13 mouse cellular contexts compared by ENCODE assay signal in the genomic region with DNA sequence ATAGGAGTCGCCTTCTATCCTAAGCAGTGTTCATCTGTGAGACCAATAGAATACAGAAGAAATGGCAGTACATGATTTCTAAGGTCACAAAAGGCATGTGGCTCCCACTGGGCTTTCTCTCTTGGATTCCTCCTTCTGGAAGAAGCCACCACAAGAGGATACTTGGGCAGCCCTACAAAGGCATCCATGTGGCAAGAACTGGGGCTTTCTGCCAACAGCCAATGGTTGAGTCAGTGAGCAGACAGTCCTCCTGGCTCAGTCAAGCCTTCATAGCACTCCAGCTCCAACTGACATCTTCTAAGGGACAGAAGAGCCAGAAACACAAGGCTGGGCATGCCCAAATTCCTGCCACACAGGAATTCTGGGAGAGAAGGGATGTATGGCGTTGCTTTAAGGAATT.
DNase-seq lines count a peak whose midpoint lies in the region; TF ChIP-seq lines count a peak whose summit lies in the region.
"Had no signal": no experiment of that assay in that cellular context is flagged by ENCODE, and none has a peak within 500 bp of the region (broad histone marks: within the 10 kb centered on the region; RNA-seq: fewer than 3 reads in every experiment).

No protein-coding gene starts in this region.

- TF ChIP-seq POLR2A in lung, adult 2 months (IDR thresholded peaks at IDR 0.05; ENCODE audit: borderline replicate concordance, extremely low read depth, low read depth, low read length): no peak

- peak; percentile 37 to 45 for DNase-seq in lung, adult 18-20 months
- DNase-seq in lung, adult 2 months: no peak
- peak; percentile 15 for DNase-seq in adrenal gland, adult 8-10 months
- peak; percentile 91 to 92 for DNase-seq in cerebellum, postnatal 10 days
- DNase-seq in lung, postnatal 25 days (ENCODE audit: low spot score): peak; percentile 36
- no peak for DNase-seq in layer of hippocampus, adult 18-20 months (ENCODE audit: low spot score in 2 of 2)
- DNase-seq in layer of hippocampus, adult 9-11 months: no peak
- DNase-seq: kidney, postnatal 14 days; liver; right cerebral cortex, postnatal 4 days had no signal

- H3K4me1 ChIP-seq in lung, adult 2 months (ENCODE audit: control insufficient read depth, insufficient read depth, low read length): no peaks in the 10 kb centered on the region; the same call in 1 of the 2 replicates
- H3K4me1 ChIP-seq: embryonic facial prominence, embryonic 15.5 days; hindbrain, embryonic 15.5 days had no signal

- H3K4me3 ChIP-seq in lung, adult 2 months (replicated peaks; ENCODE audit: extremely low read depth, low read depth, low read length): no peak overlapping the region
- H3K4me3 ChIP-seq: embryonic facial prominence, embryonic 15.5 days; heart, embryonic 13.5 days; hindbrain, embryonic 15.5 days had no signal

- WGBS in lung, adult 2 months: 89% methylated on average over 2 of the region's 2 CpGs

- no peak for TF ChIP-seq CTCF in lung, adult 2 months (IDR thresholded peaks at IDR 0.05; ENCODE audit: insufficient read depth, low read length)

Comparison
In these comparisons a context has a peak if more than half of its experiments do, and no peak if none do; other contexts are left out.
1. DNase-seq: peak in lung, adult 18-20 months (2 of 2), adrenal gland, adult 8-10 months (single experiment), cerebellum, postnatal 10 days (2 of 2) and lung, postnatal 25 days (single experiment); none in lung, adult 2 months (single experiment), layer of hippocampus, adult 18-20 months (0 of 2) and layer of hippocampus, adult 9-11 months (single experiment).